Mouse (Mus musculus) retina, postnatal 1 day (tissue): ENCODE measurements around the gene Tdpoz3.
"Not testable (repeated sequence)": the region's sequence is repeated elsewhere in the genome, so short reads cannot be mapped to it uniquely, and the experiment has no call there.

ENCODE experiments used
- DNase-seq: peaks from one replicate; pipeline ENCODE4 v3.0.0-alpha.2; 2012

Tdpoz3 gene

GRCm38 (mm10) chr3:93825720-93826119, at the start of gene Tdpoz3:
Gene Tdpoz3, plus strand, starts transcription at chr3:93826020.
- not testable (repeated sequence) for DNase-seq

- DNase-seq: not testable (repeated sequence)
These were observed 29.7 kb upstream of the Tdpoz3 start, which contains the start of gene Tdpoz4 for GRCm38 (mm10) chr3:93796098-93796497. Gene Tdpoz4, plus strand, starts transcription at chr3:93796398.

GRCm38 (mm10) chr3:93813341-93813740, 12.5 kb upstream of the Tdpoz3 start:
- not testable (repeated sequence) for DNase-seq

GRCm38 (mm10) chr3:93858957-93859356, 33.1 kb downstream of the Tdpoz3 start:
- peak; percentile 9 for DNase-seq

- not testable (repeated sequence) for DNase-seq
These were observed 44.8 kb downstream of the Tdpoz3 start for GRCm38 (mm10) chr3:93870635-93871034.
